Mouse (Mus musculus): Measurements from ENCODE around the gene Bfsp1. TPM values are rescaled to one million over a fixed set of nuclear protein-coding genes. Genes with fewer than 3 reads are reported as not detected.

Bfsp1 gene
- polyA plus RNA-seq, 1 experiment from 2014 or later, result 1.6 TPM

DNA sequence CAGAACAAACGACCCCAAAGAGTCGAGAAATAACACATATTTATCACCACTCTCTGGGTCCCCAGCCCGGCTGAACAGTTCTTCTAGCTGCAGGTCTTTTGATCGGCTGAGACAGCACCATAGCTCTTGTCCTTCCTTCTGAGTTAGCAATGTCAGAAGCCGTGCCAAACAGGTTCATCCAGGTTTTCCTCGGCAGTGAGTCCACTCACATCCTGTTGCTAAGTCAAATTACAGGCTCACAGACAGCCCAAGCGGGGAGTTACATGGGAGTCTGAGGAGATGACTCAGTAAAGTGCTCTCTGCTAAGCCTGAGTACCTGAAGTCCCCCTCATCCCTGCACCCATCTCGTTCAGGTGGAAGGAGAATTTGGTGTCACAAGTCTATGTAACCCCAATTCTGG is 1.6 kb upstream of the Bfsp1 start:
- no peak overlapping the region for H3K4me3 ChIP-seq (replicated peaks; ENCODE audit: low read depth, low read length)
- ATAC-seq (replicated peaks; ENCODE audit: low FRiP score, low read depth) (no peak), DNase-seq (ENCODE audit: low spot score) (no peak)
- 0 out of 2 replicates have a peak, but pooled peaks cover 6% of the 10 kb centered on the region for H3K4me1 ChIP-seq (replicated peaks; ENCODE audit: insufficient read depth, low read length)
- no peak overlapping the region for H3K9ac ChIP-seq (ENCODE audit: low read depth, low read length)
- H3K27ac ChIP-seq, result no peak overlapping the region
- H3K27me3 ChIP-seq (ENCODE audit: insufficient read depth, low read length), result no peaks in the 10 kb centered on the region
- TF ChIP-seq CTCF (IDR thresholded peaks at IDR 0.05; ENCODE audit: low read depth), result no peak
- H3K36me3 ChIP-seq (ENCODE audit: insufficient read depth, low read length), result no peaks in the 10 kb centered on the region
- 40% methylated on average over 8 of the region's 8 CpGs for WGBS
- H3K9me3 ChIP-seq (replicated peaks; ENCODE audit: low read length), result no peaks in the 10 kb centered on the region
- no peak overlapping the region for H3K4me2 ChIP-seq (ENCODE audit: low read length)

DNA sequence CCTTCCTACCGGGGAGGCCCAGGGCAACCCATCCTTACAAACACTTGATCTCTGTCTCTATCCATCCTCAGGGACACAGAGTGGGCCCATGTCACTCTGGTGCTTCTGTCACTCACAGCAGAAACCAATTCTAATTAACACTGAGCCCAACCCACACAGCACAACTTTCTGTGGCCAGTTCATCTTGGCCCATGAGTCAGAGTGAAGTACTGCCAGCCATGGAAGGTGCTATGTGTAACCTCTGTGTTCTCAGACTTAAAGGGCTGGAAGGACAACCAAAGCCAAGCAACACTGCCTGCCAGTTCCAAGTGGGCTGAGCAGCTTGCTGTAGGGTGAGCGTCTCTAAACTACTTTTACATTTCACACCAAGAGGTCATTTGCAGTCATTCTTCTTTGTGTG is 3.8 kb downstream of the Bfsp1 start:
- H3K4me2 ChIP-seq (ENCODE audit: low read length), result no peak overlapping the region
- no peak overlapping the region for H3K27ac ChIP-seq
- TF ChIP-seq CTCF (IDR thresholded peaks at IDR 0.05; ENCODE audit: low read depth), result no peak
- H3K36me3 ChIP-seq (ENCODE audit: insufficient read depth, low read length), result no peaks in the 10 kb centered on the region
- H3K27me3 ChIP-seq (ENCODE audit: insufficient read depth, low read length), result no peaks in the 10 kb centered on the region
- H3K9ac ChIP-seq (ENCODE audit: low read depth, low read length), result no peak overlapping the region
- H3K4me1 ChIP-seq (replicated peaks; ENCODE audit: insufficient read depth, low read length), result 0 out of 2 replicates have a peak, but pooled peaks cover 6% of the 10 kb centered on the region
- H3K4me3 ChIP-seq (replicated peaks; ENCODE audit: low read depth, low read length), result no peak overlapping the region
- H3K9me3 ChIP-seq (replicated peaks; ENCODE audit: low read length), result no peaks in the 10 kb centered on the region
- WGBS, result 84% methylated on average over 2 of the region's 2 CpGs
- DNase-seq (ENCODE audit: low spot score) (no peak), ATAC-seq (replicated peaks; ENCODE audit: low FRiP score, low read depth) (no peak)

DNA sequence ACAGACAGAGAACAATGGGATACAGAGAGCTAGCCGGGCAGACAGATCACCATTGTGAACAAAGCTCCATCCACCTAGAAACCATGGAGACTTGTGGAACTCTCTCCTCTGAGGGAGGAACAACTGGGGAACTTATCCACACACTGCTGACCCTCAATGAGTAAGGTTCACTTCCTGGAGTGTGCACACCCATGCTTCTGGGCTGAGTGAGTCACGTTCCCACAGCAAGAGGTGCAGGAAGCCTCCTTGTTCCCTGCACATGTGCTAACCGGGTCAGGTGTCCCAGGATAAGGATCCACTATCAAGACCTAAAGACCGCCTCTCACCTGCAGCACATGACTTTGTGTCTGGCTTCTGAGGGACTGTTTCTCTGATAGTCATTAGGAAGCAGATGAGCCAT is 9.5 kb downstream of the Bfsp1 start:
- no peak overlapping the region for H3K4me3 ChIP-seq (replicated peaks; ENCODE audit: low read depth, low read length)
- no peaks in the 10 kb centered on the region for H3K4me1 ChIP-seq (replicated peaks; ENCODE audit: insufficient read depth, low read length)
- H3K9me3 ChIP-seq (replicated peaks; ENCODE audit: low read length), result no peaks in the 10 kb centered on the region
- H3K27me3 ChIP-seq (ENCODE audit: insufficient read depth, low read length), result no peaks in the 10 kb centered on the region
- no peak overlapping the region for H3K27ac ChIP-seq
- no peak overlapping the region for H3K4me2 ChIP-seq (ENCODE audit: low read length)
- no peak overlapping the region for H3K9ac ChIP-seq (ENCODE audit: low read depth, low read length)
- no peak for TF ChIP-seq CTCF (IDR thresholded peaks at IDR 0.05; ENCODE audit: low read depth)
- H3K36me3 ChIP-seq (ENCODE audit: insufficient read depth, low read length), result no peaks in the 10 kb centered on the region
- DNase-seq (ENCODE audit: low spot score), result no peak
- ATAC-seq (replicated peaks; ENCODE audit: low FRiP score, low read depth), result no peak
- WGBS, result 66% methylated on average over 4 of the region's 4 CpGs

DNA sequence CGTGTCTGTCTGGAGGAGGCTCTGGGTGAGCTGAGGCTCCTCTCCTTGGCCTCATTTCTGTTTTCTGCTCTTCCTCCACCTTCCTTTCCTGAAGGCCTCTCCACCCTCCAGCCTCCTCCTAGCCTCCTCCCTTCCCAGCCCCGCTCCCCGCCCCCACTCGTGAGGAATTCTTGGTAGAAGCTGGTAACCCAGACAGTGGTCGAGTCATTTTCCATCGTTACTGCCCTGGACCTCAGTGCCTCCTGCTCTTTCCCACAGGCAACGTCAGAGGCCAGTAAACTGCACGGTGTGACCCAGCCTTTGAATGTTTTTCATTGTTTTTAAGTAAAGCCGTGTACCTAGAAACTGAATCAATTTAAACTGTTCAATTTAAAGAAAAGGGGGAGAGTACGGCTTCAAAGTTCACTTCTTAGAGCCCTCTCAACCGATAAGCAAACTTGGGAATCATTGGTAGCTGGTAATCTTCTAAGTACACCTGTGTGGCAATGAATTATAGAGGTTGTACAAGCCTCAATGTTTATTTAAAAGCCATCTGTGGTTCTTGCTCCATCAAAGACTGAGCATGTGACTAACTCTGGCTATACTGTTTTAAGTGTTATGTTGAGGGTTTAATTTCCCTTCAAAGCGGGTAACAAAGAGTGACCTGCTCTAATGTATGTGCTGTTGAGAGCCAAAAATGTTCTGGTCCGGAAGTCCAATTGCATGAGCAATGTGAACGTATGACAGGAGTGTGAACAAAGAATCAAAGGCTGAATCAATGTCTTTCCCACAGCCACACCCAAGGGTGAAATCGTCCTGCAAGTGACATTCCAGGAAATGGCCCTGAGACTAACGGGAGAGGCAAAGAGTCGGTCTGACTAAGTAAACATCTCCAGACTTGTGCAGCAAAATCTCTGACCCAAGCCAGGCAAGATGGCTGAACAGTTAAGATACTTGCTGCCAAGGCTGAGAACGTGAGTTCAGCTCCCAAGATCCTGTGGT is 10.4 kb downstream of the Bfsp1 start:
- Histone ChIP-seq H3K36me3 (ENCODE audit: insufficient read depth, low read length) (no peaks in the 10 kb centered on the region), H3K27ac (no peak overlapping the region), H3K9me3 (replicated peaks; ENCODE audit: low read length) (no peaks in the 10 kb centered on the region), H3K4me1 (replicated peaks; ENCODE audit: insufficient read depth, low read length) (no peaks in the 10 kb centered on the region), H3K4me3 (replicated peaks; ENCODE audit: low read depth, low read length) (no peak overlapping the region), H3K9ac (ENCODE audit: low read depth, low read length) (no peak overlapping the region), H3K4me2 (ENCODE audit: low read length) (no peak overlapping the region), H3K27me3 (ENCODE audit: insufficient read depth, low read length) (no peaks in the 10 kb centered on the region)
- DNase-seq (ENCODE audit: low spot score) (no peak), ATAC-seq (replicated peaks; ENCODE audit: low FRiP score, low read depth) (no peak)
- 50% methylated on average over 18 of the region's 18 CpGs for WGBS
- TF ChIP-seq CTCF (IDR thresholded peaks at IDR 0.05; ENCODE audit: low read depth), result no peak

DNA sequence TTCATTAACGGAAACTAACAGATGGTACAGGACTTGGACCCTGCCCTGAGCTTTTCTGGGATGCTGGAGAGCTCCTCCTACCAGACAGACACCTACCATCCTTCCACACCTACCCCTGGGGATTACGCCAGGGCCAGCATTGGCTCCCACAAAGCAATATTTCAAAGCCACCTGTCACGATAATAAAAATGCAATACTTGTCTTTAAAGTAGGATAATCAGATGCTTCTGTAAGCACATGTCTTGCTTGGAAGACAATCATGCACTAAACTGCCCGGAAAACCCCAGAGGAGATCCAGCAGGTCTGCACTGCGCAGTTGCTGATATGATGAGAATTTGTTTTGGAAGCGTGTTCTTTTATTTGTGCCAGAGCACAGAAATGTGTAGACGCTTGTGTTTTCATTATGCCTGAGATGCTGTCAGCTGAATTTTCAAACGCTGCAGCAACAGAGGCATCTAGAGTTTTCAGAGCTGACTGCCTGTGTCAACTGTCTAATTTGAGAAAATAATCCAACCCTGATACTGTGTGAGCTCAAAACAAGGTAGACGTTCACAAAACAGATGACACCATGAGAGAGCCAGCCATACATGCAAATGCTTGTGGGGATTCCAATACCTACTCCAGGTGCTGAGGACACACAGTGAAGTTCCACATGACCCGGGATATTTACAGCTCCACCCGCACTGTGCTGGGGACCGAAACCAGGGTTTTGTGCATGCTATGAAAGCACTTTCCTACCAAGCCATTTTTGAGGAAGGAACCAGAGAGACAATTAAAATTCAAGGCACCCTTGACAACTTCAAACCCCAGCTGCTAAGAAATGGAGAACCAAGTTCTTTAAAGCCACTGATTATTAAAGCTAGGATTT is 11.4 kb downstream of the Bfsp1 start:
- Histone ChIP-seq H3K36me3 (ENCODE audit: insufficient read depth, low read length) (no peaks in the 10 kb centered on the region), H3K4me3 (replicated peaks; ENCODE audit: low read depth, low read length) (no peak overlapping the region), H3K9me3 (replicated peaks; ENCODE audit: low read length) (no peaks in the 10 kb centered on the region), H3K4me1 (replicated peaks; ENCODE audit: insufficient read depth, low read length) (0 out of 2 replicates have a peak, but pooled peaks cover 3% of the 10 kb centered on the region), H3K27ac (no peak overlapping the region), H3K27me3 (ENCODE audit: insufficient read depth, low read length) (no peaks in the 10 kb centered on the region), H3K9ac (ENCODE audit: low read depth, low read length) (no peak overlapping the region), H3K4me2 (ENCODE audit: low read length) (no peak overlapping the region)
- DNase-seq (ENCODE audit: low spot score), result no peak
- 79% methylated on average over 12 of the region's 12 CpGs for WGBS
- ATAC-seq (replicated peaks; ENCODE audit: low FRiP score, low read depth), result no peak
- no peak for TF ChIP-seq CTCF (IDR thresholded peaks at IDR 0.05; ENCODE audit: low read depth)

DNA sequence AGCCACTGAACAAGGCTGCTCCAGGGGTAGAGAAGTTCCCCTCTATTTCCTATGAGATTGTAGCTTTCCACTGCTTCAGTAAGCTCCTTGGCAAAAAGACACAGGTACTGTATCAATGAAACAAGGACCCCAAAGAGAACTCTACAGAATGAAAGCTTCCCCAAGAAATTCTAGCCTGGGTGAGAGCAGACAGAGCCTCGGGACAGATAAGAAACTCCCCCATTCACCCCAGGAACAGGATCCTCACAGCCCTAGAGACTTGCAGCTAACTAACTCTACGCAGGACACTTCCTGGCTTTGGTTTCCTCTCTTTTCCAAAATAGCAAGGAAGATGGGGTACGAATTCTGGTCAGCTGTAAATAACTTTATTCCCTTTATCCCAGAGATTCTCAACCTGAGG is 15.7 kb downstream of the Bfsp1 start:
- Histone ChIP-seq H3K9me3 (replicated peaks; ENCODE audit: low read length) (no peaks in the 10 kb centered on the region), H3K4me2 (ENCODE audit: low read length) (no peak overlapping the region), H3K36me3 (ENCODE audit: insufficient read depth, low read length) (no peaks in the 10 kb centered on the region), H3K9ac (ENCODE audit: low read depth, low read length) (no peak overlapping the region), H3K4me3 (replicated peaks; ENCODE audit: low read depth, low read length) (no peak overlapping the region), H3K4me1 (replicated peaks; ENCODE audit: insufficient read depth, low read length) (0 out of 2 replicates have a peak, but pooled peaks cover 3% of the 10 kb centered on the region), H3K27me3 (ENCODE audit: insufficient read depth, low read length) (no peaks in the 10 kb centered on the region), H3K27ac (no peak overlapping the region)
- no peak for TF ChIP-seq CTCF (IDR thresholded peaks at IDR 0.05; ENCODE audit: low read depth)
- no peak for ATAC-seq (replicated peaks; ENCODE audit: low FRiP score, low read depth)
- DNase-seq (ENCODE audit: low spot score), result no peak
- WGBS, result 50% methylated on average over 3 of the region's 3 CpGs
